In the genomic region with DNA sequence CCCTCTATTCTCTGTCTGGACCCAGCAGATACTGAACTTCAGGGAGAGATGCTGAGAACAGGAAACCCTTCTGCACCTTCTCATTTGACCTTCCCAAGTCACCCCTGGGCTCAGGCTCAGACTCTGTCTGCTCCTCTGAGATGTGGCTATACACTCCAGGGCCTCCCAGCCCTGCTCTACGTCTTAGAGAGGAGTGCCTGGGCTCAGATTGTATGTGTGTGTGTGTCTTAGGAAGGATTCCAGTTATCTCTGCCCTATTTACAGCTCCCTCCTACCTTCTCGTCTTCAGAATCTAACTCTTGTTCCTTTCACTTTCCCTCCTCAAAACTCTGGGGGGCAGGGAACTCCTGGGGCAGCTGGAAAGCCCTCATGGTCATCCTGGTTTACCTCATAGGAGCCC, we compare ENCODE assay signal across 25 mouse cellular contexts. TPM values are rescaled to one million over a fixed set of nuclear protein-coding genes. Genes with fewer than 3 reads are reported as not detected.
A peak's percentile ranks its signal among the peaks of the same experiment; 100 is the strongest.
DNase-seq lines count a peak whose midpoint lies in the region; ATAC-seq and TF ChIP-seq lines count a peak whose summit lies in the region.
"Had no signal": no experiment of that assay in that cellular context is flagged by ENCODE, and none has a peak within 500 bp of the region (broad histone marks: within the 10 kb centered on the region; RNA-seq: fewer than 3 reads in every experiment).

No protein-coding gene starts in this region.

- peak overlapping the region; percentile 29 for H3K4me2 ChIP-seq in embryonic facial prominence, embryonic 15.5 days (replicated peaks)
- no peak overlapping the region for H3K4me2 ChIP-seq in limb, embryonic 11.5 days (ENCODE audit: low read depth, severe bottlenecking)
- peak overlapping the region; percentile 39 for H3K4me2 ChIP-seq in stomach, embryonic 16.5 days (ENCODE audit: low read depth, low read length)
- H3K4me2 ChIP-seq in liver, postnatal 0 days (ENCODE audit: low read depth, low read length), result no peak overlapping the region
- no peak overlapping the region for H3K4me2 ChIP-seq in forebrain, embryonic 16.5 days (ENCODE audit: low read length)
- H3K4me2 ChIP-seq: embryonic facial prominence, embryonic 13.5 days; forebrain, embryonic 13.5 days; heart, embryonic 11.5 days; liver, embryonic 12.5 days; midbrain, embryonic 11.5 days; neural tube, embryonic 12.5 days had no signal

- no peak for ATAC-seq in embryonic facial prominence, embryonic 15.5 days (ENCODE audit: insufficient number of reproducible peaks, low FRiP score, low TSS enrichment, low read depth)
- ATAC-seq in limb, embryonic 11.5 days (ENCODE audit: insufficient number of reproducible peaks, low FRiP score, low TSS enrichment, low read depth), result no peak
- no peak for ATAC-seq in stomach, embryonic 16.5 days (ENCODE audit: insufficient read depth, low FRiP score)
- no peak for ATAC-seq in liver, postnatal 0 days
- no peak for ATAC-seq in forebrain, embryonic 16.5 days
- ATAC-seq: forebrain, embryonic 13.5 days; hindbrain, postnatal 0 days; liver, embryonic 12.5 days had no signal

- H3K79me2 ChIP-seq in MEL (ENCODE audit: control insufficient read depth, insufficient read depth, low read length, poor library complexity), result no peaks in the 10 kb centered on the region

- DNase-seq in MEL (ENCODE audit: low read depth, low spot score), result no peak
- no peak for DNase-seq in limb, embryonic 11.5 days (ENCODE audit: low spot score)
- DNase-seq in urinary bladder, postnatal 4 days (ENCODE audit: low spot score in 2 of 2), result no peak
- no peak for DNase-seq in liver, postnatal 0 days
- DNase-seq: adrenal gland, postnatal 14 days; B cell, adult 2 months; cerebellum, postnatal 10 days; gastrocnemius, postnatal 10 days; kidney, adult 2 months; layer of hippocampus, adult 9-11 months; left cerebral cortex, postnatal 4 days; lung, adult 2 months; lung, postnatal 14 days; thymus, postnatal 25 days had no signal

- H3K9me3 ChIP-seq in MEL (replicated peaks; ENCODE audit: insufficient read depth, low read length), result no peaks in the 10 kb centered on the region
- H3K9me3 ChIP-seq in embryonic facial prominence, embryonic 15.5 days (replicated peaks), result no peaks in the 10 kb centered on the region
- no peaks in the 10 kb centered on the region for H3K9me3 ChIP-seq in limb, embryonic 11.5 days (ENCODE audit: control insufficient read depth, low read length)
- H3K9me3 ChIP-seq in stomach, embryonic 16.5 days (replicated peaks; ENCODE audit: control insufficient read depth, low read length), result no peaks in the 10 kb centered on the region
- H3K9me3 ChIP-seq in liver, postnatal 0 days (ENCODE audit: low read length), result no peaks in the 10 kb centered on the region
- no peaks in the 10 kb centered on the region for H3K9me3 ChIP-seq in forebrain, embryonic 16.5 days (ENCODE audit: control insufficient read depth, low read length)
- H3K9me3 ChIP-seq: embryonic facial prominence, embryonic 13.5 days; forebrain, embryonic 13.5 days; liver, embryonic 12.5 days; neural tube, embryonic 12.5 days had no signal

- no peak overlapping the region for H3K4me3 ChIP-seq in MEL (ENCODE audit: control insufficient read depth in 1 of 2, insufficient read depth in 1 of 2, low read depth in 2 of 2, low read length in 2 of 2)
- peak overlapping the region; percentile 13; the same call in 1 of the 2 replicates for H3K4me3 ChIP-seq in embryonic facial prominence, embryonic 15.5 days (replicated peaks)
- H3K4me3 ChIP-seq in limb, embryonic 11.5 days (ENCODE audit: low read depth, low read length), result no peak overlapping the region
- H3K4me3 ChIP-seq in stomach, embryonic 16.5 days (replicated peaks; ENCODE audit: low read length), result peak overlapping the region; percentile 23
- H3K4me3 ChIP-seq in liver, postnatal 0 days (ENCODE audit: low read depth, low read length), result no peak overlapping the region
- no peak overlapping the region for H3K4me3 ChIP-seq in forebrain, embryonic 16.5 days (replicated peaks; ENCODE audit: low read length)
- H3K4me3 ChIP-seq: embryonic facial prominence, embryonic 13.5 days; forebrain, embryonic 13.5 days; liver, embryonic 12.5 days; neural tube, embryonic 12.5 days had no signal

- WGBS in embryonic facial prominence, embryonic 15.5 days, result 42% methylated on average over 2 of the region's 2 CpGs
- 46% methylated on average over 2 of the region's 2 CpGs for WGBS in limb, embryonic 11.5 days
- 41% methylated on average over 2 of the region's 2 CpGs for WGBS in stomach, embryonic 16.5 days
- WGBS in liver, postnatal 0 days (ENCODE audit: insufficient replicate concordance), result 54% methylated on average over 2 of the region's 2 CpGs
- 60% methylated on average over 2 of the region's 2 CpGs for WGBS in forebrain, embryonic 16.5 days

- TF ChIP-seq EP300 in MEL (IDR thresholded peaks at IDR 0.05; ENCODE audit: low read depth in 1 of 2, low read length in 2 of 2), result no peak
- TF ChIP-seq EP300 in liver, postnatal 0 days (IDR thresholded peaks at IDR 0.05; ENCODE audit: low read depth), result no peak

- no peak for TF ChIP-seq CTCF in MEL (IDR thresholded peaks at IDR 0.05 in 2 of 3, conservative IDR thresholded peaks at IDR 0.05 in 1 of 3; ENCODE audit: control insufficient read depth in 1 of 3, insufficient read depth in 1 of 3, low read depth in 2 of 3, low read length in 3 of 3, poor library complexity in 1 of 3, severe bottlenecking in 1 of 3)
- TF ChIP-seq CTCF in liver, postnatal 0 days (IDR thresholded peaks at IDR 0.05; ENCODE audit: low read depth), result no peak

- H3K9ac ChIP-seq in MEL (ENCODE audit: control insufficient read depth, low read depth, low read length, poor library complexity, severe bottlenecking), result no peak overlapping the region
- no peak overlapping the region for H3K9ac ChIP-seq in embryonic facial prominence, embryonic 15.5 days
- H3K9ac ChIP-seq in limb, embryonic 11.5 days (ENCODE audit: low read length), result no peak overlapping the region
- H3K9ac ChIP-seq in stomach, embryonic 16.5 days (ENCODE audit: low read length), result peak overlapping the region; percentile 49
- H3K9ac ChIP-seq in liver, postnatal 0 days (replicated peaks), result no peak overlapping the region
- H3K9ac ChIP-seq in forebrain, embryonic 16.5 days (replicated peaks; ENCODE audit: low read depth, low read length), result no peak overlapping the region
- H3K9ac ChIP-seq: embryonic facial prominence, embryonic 13.5 days; forebrain, embryonic 13.5 days; liver, embryonic 12.5 days; neural tube, embryonic 12.5 days had no signal

- H3K27me3 ChIP-seq in MEL (ENCODE audit: control insufficient read depth in 1 of 2, insufficient read depth in 2 of 2, low read length in 2 of 2), result peaks cover 0 to under 1% of the 10 kb centered on the region in 2 experiments; a peak in 2 of 4 replicates
- H3K27me3 ChIP-seq in embryonic facial prominence, embryonic 15.5 days, result no peaks in the 10 kb centered on the region
- H3K27me3 ChIP-seq in limb, embryonic 11.5 days (ENCODE audit: control insufficient read depth, insufficient read depth, low read length), result no peaks in the 10 kb centered on the region
- H3K27me3 ChIP-seq in stomach, embryonic 16.5 days (ENCODE audit: control insufficient read depth, insufficient read depth, low read length), result no peaks in the 10 kb centered on the region
- H3K27me3 ChIP-seq in liver, postnatal 0 days (ENCODE audit: insufficient read depth, low read length), result no peaks in the 10 kb centered on the region
- no peaks in the 10 kb centered on the region for H3K27me3 ChIP-seq in forebrain, embryonic 16.5 days (replicated peaks; ENCODE audit: control insufficient read depth, insufficient read depth, low read length)
- H3K27me3 ChIP-seq: embryonic facial prominence, embryonic 13.5 days; forebrain, embryonic 13.5 days; neural tube, embryonic 12.5 days had no signal

- peaks cover 0 to 12% of the 10 kb centered on the region in 2 experiments; a peak in 2 of 4 replicates for H3K36me3 ChIP-seq in MEL (ENCODE audit: control insufficient read depth in 1 of 2, insufficient read depth in 2 of 2, low read length in 2 of 2)
- no peaks in the 10 kb centered on the region for H3K36me3 ChIP-seq in embryonic facial prominence, embryonic 15.5 days
- no peaks in the 10 kb centered on the region for H3K36me3 ChIP-seq in limb, embryonic 11.5 days (ENCODE audit: control insufficient read depth, insufficient read depth, low read length)
- H3K36me3 ChIP-seq in stomach, embryonic 16.5 days (ENCODE audit: control insufficient read depth, insufficient read depth, low read length), result no peaks in the 10 kb centered on the region
- no peaks in the 10 kb centered on the region for H3K36me3 ChIP-seq in liver, postnatal 0 days (replicated peaks; ENCODE audit: insufficient read depth, low read length)
- no peaks in the 10 kb centered on the region for H3K36me3 ChIP-seq in forebrain, embryonic 16.5 days (ENCODE audit: control insufficient read depth, insufficient read depth)
- H3K36me3 ChIP-seq: embryonic facial prominence, embryonic 13.5 days; liver, embryonic 12.5 days; neural tube, embryonic 12.5 days had no signal

- no peak for TF ChIP-seq POLR2A in MEL (IDR thresholded peaks at IDR 0.05; ENCODE audit: control insufficient read depth in 1 of 2, insufficient read depth in 1 of 2, low read depth in 1 of 2, low read length in 2 of 2, poor library complexity in 1 of 2)

- TF ChIP-seq RAD21 in MEL (IDR thresholded peaks at IDR 0.05; ENCODE audit: low read depth, low read length), result no peak

- no peak overlapping the region for H3K27ac ChIP-seq in MEL (ENCODE audit: control insufficient read depth, low read depth, low read length)
- H3K27ac ChIP-seq in embryonic facial prominence, embryonic 15.5 days (replicated peaks), result no peak overlapping the region; the same call in 1 of the 2 replicates
- H3K27ac ChIP-seq in limb, embryonic 11.5 days (replicated peaks; ENCODE audit: low read depth, low read length), result 0 out of 2 replicates have a peak overlapping the region, but pooled peaks have one; percentile 18
- H3K27ac ChIP-seq in stomach, embryonic 16.5 days (ENCODE audit: low read length), result no peak overlapping the region
- no peak overlapping the region for H3K27ac ChIP-seq in liver, postnatal 0 days (ENCODE audit: low read depth)
- no peak overlapping the region for H3K27ac ChIP-seq in forebrain, embryonic 16.5 days (ENCODE audit: low read length)
- H3K27ac ChIP-seq: embryonic facial prominence, embryonic 13.5 days; forebrain, embryonic 13.5 days; hindbrain, postnatal 0 days; kidney, postnatal 0 days; liver, embryonic 12.5 days; neural tube, embryonic 12.5 days had no signal

- H3K4me1 ChIP-seq in MEL (ENCODE audit: control insufficient read depth in 1 of 2, insufficient read depth in 2 of 2, low read length in 2 of 2), result peaks cover 5 to 18% of the 10 kb centered on the region in 2 experiments
- peaks cover 8% of the 10 kb centered on the region; the same call in 1 of the 2 replicates for H3K4me1 ChIP-seq in embryonic facial prominence, embryonic 15.5 days
- H3K4me1 ChIP-seq in limb, embryonic 11.5 days (ENCODE audit: control insufficient read depth, insufficient read depth, low read length), result peaks cover 8% of the 10 kb centered on the region
- H3K4me1 ChIP-seq in stomach, embryonic 16.5 days (ENCODE audit: control insufficient read depth, insufficient read depth, low read length), result no peaks in the 10 kb centered on the region
- no peaks in the 10 kb centered on the region for H3K4me1 ChIP-seq in liver, postnatal 0 days (ENCODE audit: insufficient read depth)
- H3K4me1 ChIP-seq in forebrain, embryonic 16.5 days (replicated peaks; ENCODE audit: control insufficient read depth, insufficient read depth, low read length), result no peaks in the 10 kb centered on the region
- H3K4me1 ChIP-seq: forebrain, embryonic 13.5 days; liver, embryonic 12.5 days; neural tube, embryonic 12.5 days had no signal

RNA-seq across cellular contexts. Expression of a gene that starts 0.6 kb away (rescaled TPM):
- not detected in 2 replicates for total RNA-seq in MEL (2012; rRNA removed)
- under 1 TPM in 1 of 2 experiments, not detected in 1; 0.03 TPM for polyA plus RNA-seq in MEL (2012; ENCODE audit: insufficient read depth in 1 of 2, insufficient read length in 2 of 2, low read depth in 1 of 2, low replicate concordance in 2 of 2, missing spikeins in 1 of 2)
- polyA plus RNA-seq in embryonic facial prominence, embryonic 15.5 days (2015; fragmentation: Nextera tagmentation; extraction: Ambion mirVana), result 2.7 and 2.8 TPM in 2 replicates
- 1.2 and 1.6 TPM in 2 replicates for polyA plus RNA-seq in limb, embryonic 11.5 days (2014; fragmentation: Nextera tagmentation; extraction: Ambion mirVana)
- polyA plus RNA-seq in stomach, embryonic 16.5 days (2015; fragmentation: Nextera tagmentation; extraction: Ambion mirVana), result 1.8 and 2.4 TPM in 2 replicates
- polyA plus RNA-seq in liver, postnatal 0 days (2015; fragmentation: Nextera tagmentation; extraction: Ambion mirVana), result 0.25 and 0.31 TPM in 2 replicates
- polyA plus RNA-seq in forebrain, embryonic 16.5 days (2015; fragmentation: Nextera tagmentation; extraction: Ambion mirVana), result not detected in 2 replicates
- total RNA-seq: gastrocnemius, postnatal 10 days; left cerebral cortex, postnatal 4 days had no signal
- polyA plus RNA-seq: forebrain, embryonic 13.5 days had no signal

RNA-seq across cellular contexts. Expression of a gene that starts 47.4 kb away (rescaled TPM):
- 89.8 and 94.4 TPM in 2 replicates for total RNA-seq in MEL (2012; rRNA removed)
- polyA plus RNA-seq in MEL (2012; ENCODE audit: insufficient read depth in 1 of 2, insufficient read length in 2 of 2, low read depth in 1 of 2, low replicate concordance in 2 of 2, missing spikeins in 1 of 2), result 100 to 1,000 TPM in 1 of 2 experiments, not detected in 1; 221 TPM
- polyA plus RNA-seq in embryonic facial prominence, embryonic 15.5 days (2015; fragmentation: Nextera tagmentation; extraction: Ambion mirVana), result 1,352 and 1,417 TPM in 2 replicates
- 799 and 884 TPM in 2 replicates for polyA plus RNA-seq in limb, embryonic 11.5 days (2014; fragmentation: Nextera tagmentation; extraction: Ambion mirVana)
- 411 and 440 TPM in 2 replicates for polyA plus RNA-seq in stomach, embryonic 16.5 days (2015; fragmentation: Nextera tagmentation; extraction: Ambion mirVana)
- 665 and 672 TPM in 2 replicates for polyA plus RNA-seq in liver, postnatal 0 days (2015; fragmentation: Nextera tagmentation; extraction: Ambion mirVana)
- 147 and 167 TPM in 2 replicates for polyA plus RNA-seq in forebrain, embryonic 16.5 days (2015; fragmentation: Nextera tagmentation; extraction: Ambion mirVana)

Comparison
In these comparisons a context has a peak if more than half of its experiments do, and no peak if none do; other contexts are left out.
1. H3K4me3 ChIP-seq: peak in embryonic facial prominence, embryonic 15.5 days (single experiment) and stomach, embryonic 16.5 days (single experiment); none in MEL (0 of 2), limb, embryonic 11.5 days (single experiment), liver, postnatal 0 days (single experiment) and forebrain, embryonic 16.5 days (single experiment).
2. H3K4me2 ChIP-seq: peak in embryonic facial prominence, embryonic 15.5 days (single experiment) and stomach, embryonic 16.5 days (single experiment); none in limb, embryonic 11.5 days (single experiment), liver, postnatal 0 days (single experiment) and forebrain, embryonic 16.5 days (single experiment).